Mouse (Mus musculus): Measurements from ENCODE around the gene Smarcc2. TPM values are rescaled to one million over a fixed set of nuclear protein-coding genes. Genes with fewer than 3 reads are reported as not detected.

Smarcc2 gene
- polyA plus RNA-seq, 1 experiment from 2014 or later: 124 TPM

- Histone ChIP-seq H3K4me3 (ENCODE audit: low read depth, low read length) (no peak overlapping the region), H3K4me1 (ENCODE audit: control insufficient read depth, insufficient read depth, low read length) (no peaks in the 10 kb centered on the region), H3K9me3 (ENCODE audit: control insufficient read depth, low read length) (no peaks in the 10 kb centered on the region), H3K9ac (ENCODE audit: low read length) (no peak overlapping the region), H3K4me2 (ENCODE audit: low read depth) (no peak overlapping the region), H3K36me3 (ENCODE audit: control insufficient read depth, insufficient read depth, low read length) (peaks cover 3% of the 10 kb centered on the region; the same call in 1 of the 2 replicates), H3K27ac (ENCODE audit: low read depth, low read length) (no peak overlapping the region), H3K27me3 (ENCODE audit: control insufficient read depth, insufficient read depth, low read length) (no peaks in the 10 kb centered on the region)
- no peak for DNase-seq (ENCODE audit: low spot score)
- WGBS: 83% methylated on average over 5 of the region's 5 CpGs
- ATAC-seq (ENCODE audit: insufficient read depth, low FRiP score, low TSS enrichment): no peak
These were observed 36.6 kb upstream of the Smarcc2 start for GRCm38 (mm10) chr10:128422426-128422825.

- H3K4me2 ChIP-seq (ENCODE audit: low read depth): no peak overlapping the region
- no peak for ATAC-seq (ENCODE audit: insufficient read depth, low FRiP score, low TSS enrichment)
- no peak for DNase-seq (ENCODE audit: low spot score)
- H3K4me3 ChIP-seq (ENCODE audit: low read depth, low read length): no peak overlapping the region
- H3K27me3 ChIP-seq (ENCODE audit: control insufficient read depth, insufficient read depth, low read length): no peaks in the 10 kb centered on the region
- H3K4me1 ChIP-seq (ENCODE audit: control insufficient read depth, insufficient read depth, low read length): no peaks in the 10 kb centered on the region
- WGBS: 69% methylated on average over 7 of the region's 7 CpGs
- peaks cover 3% of the 10 kb centered on the region for H3K36me3 ChIP-seq (ENCODE audit: control insufficient read depth, insufficient read depth, low read length)
- H3K27ac ChIP-seq (ENCODE audit: low read depth, low read length): no peak overlapping the region
- H3K9me3 ChIP-seq (ENCODE audit: control insufficient read depth, low read length): no peaks in the 10 kb centered on the region
- H3K9ac ChIP-seq (ENCODE audit: low read length): no peak overlapping the region
These were observed 34.4 kb upstream of the Smarcc2 start for GRCm38 (mm10) chr10:128424604-128425003.

- Histone ChIP-seq H3K27ac (ENCODE audit: low read depth, low read length) (no peak overlapping the region), H3K4me3 (ENCODE audit: low read depth, low read length) (no peak overlapping the region), H3K36me3 (ENCODE audit: control insufficient read depth, insufficient read depth, low read length) (peaks cover 3% of the 10 kb centered on the region), H3K9ac (ENCODE audit: low read length) (no peak overlapping the region), H3K27me3 (ENCODE audit: control insufficient read depth, insufficient read depth, low read length) (no peaks in the 10 kb centered on the region), H3K9me3 (ENCODE audit: control insufficient read depth, low read length) (no peaks in the 10 kb centered on the region), H3K4me2 (ENCODE audit: low read depth) (no peak overlapping the region), H3K4me1 (ENCODE audit: control insufficient read depth, insufficient read depth, low read length) (no peaks in the 10 kb centered on the region)
- 91% methylated on average over 3 of the region's 3 CpGs for WGBS
- DNase-seq (ENCODE audit: low spot score): no peak
- ATAC-seq (ENCODE audit: insufficient read depth, low FRiP score, low TSS enrichment): no peak
These were observed 33.8 kb upstream of the Smarcc2 start for GRCm38 (mm10) chr10:128425260-128425659.

GRCm38 (mm10) chr10:128429052-128429451, 30.0 kb upstream of the Smarcc2 start:
- Histone ChIP-seq H3K27me3 (ENCODE audit: control insufficient read depth, insufficient read depth, low read length) (no peaks in the 10 kb centered on the region), H3K4me2 (ENCODE audit: low read depth) (no peak overlapping the region), H3K27ac (ENCODE audit: low read depth, low read length) (no peak overlapping the region), H3K4me3 (ENCODE audit: low read depth, low read length) (no peak overlapping the region), H3K36me3 (ENCODE audit: control insufficient read depth, insufficient read depth, low read length) (no peaks in the 10 kb centered on the region; the same call in 1 of the 2 replicates), H3K9me3 (ENCODE audit: control insufficient read depth, low read length) (no peaks in the 10 kb centered on the region), H3K9ac (ENCODE audit: low read length) (no peak overlapping the region), H3K4me1 (ENCODE audit: control insufficient read depth, insufficient read depth, low read length) (no peaks in the 10 kb centered on the region)
- WGBS: 93% methylated on average over 5 of the region's 5 CpGs
- DNase-seq (ENCODE audit: low spot score) (no peak), ATAC-seq (ENCODE audit: insufficient read depth, low FRiP score, low TSS enrichment) (no peak)

GRCm38 (mm10) chr10:128429454-128429853, 29.6 kb upstream of the Smarcc2 start:
- H3K27ac ChIP-seq (ENCODE audit: low read depth, low read length): no peak overlapping the region
- H3K9me3 ChIP-seq (ENCODE audit: control insufficient read depth, low read length): no peaks in the 10 kb centered on the region
- DNase-seq (ENCODE audit: low spot score) (no peak), ATAC-seq (ENCODE audit: insufficient read depth, low FRiP score, low TSS enrichment) (no peak)
- WGBS: 92% methylated on average over 4 of the region's 4 CpGs
- H3K4me2 ChIP-seq (ENCODE audit: low read depth): no peak overlapping the region
- H3K27me3 ChIP-seq (ENCODE audit: control insufficient read depth, insufficient read depth, low read length): no peaks in the 10 kb centered on the region
- no peak overlapping the region for H3K4me3 ChIP-seq (ENCODE audit: low read depth, low read length)
- no peaks in the 10 kb centered on the region for H3K4me1 ChIP-seq (ENCODE audit: control insufficient read depth, insufficient read depth, low read length)
- H3K9ac ChIP-seq (ENCODE audit: low read length): no peak overlapping the region
- no peaks in the 10 kb centered on the region; the same call in 1 of the 2 replicates for H3K36me3 ChIP-seq (ENCODE audit: control insufficient read depth, insufficient read depth, low read length)

GRCm38 (mm10) chr10:128433417-128433816, 25.6 kb upstream of the Smarcc2 start:
- H3K27ac ChIP-seq (ENCODE audit: low read depth, low read length): no peak overlapping the region
- DNase-seq (ENCODE audit: low spot score): no peak
- H3K36me3 ChIP-seq (ENCODE audit: control insufficient read depth, insufficient read depth, low read length): peaks cover 22% of the 10 kb centered on the region

GRCm38 (mm10) chr10:128434681-128435080, 24.4 kb upstream of the Smarcc2 start:
- DNase-seq (ENCODE audit: low spot score): no peak
- Histone ChIP-seq H3K4me2 (ENCODE audit: low read depth) (no peak overlapping the region), H3K9me3 (ENCODE audit: control insufficient read depth, low read length) (no peaks in the 10 kb centered on the region), H3K27me3 (ENCODE audit: control insufficient read depth, insufficient read depth, low read length) (no peaks in the 10 kb centered on the region), H3K36me3 (ENCODE audit: control insufficient read depth, insufficient read depth, low read length) (peaks cover 26% of the 10 kb centered on the region), H3K27ac (ENCODE audit: low read depth, low read length) (no peak overlapping the region), H3K9ac (ENCODE audit: low read length) (no peak overlapping the region), H3K4me3 (ENCODE audit: low read depth, low read length) (no peak overlapping the region), H3K4me1 (ENCODE audit: control insufficient read depth, insufficient read depth, low read length) (no peaks in the 10 kb centered on the region)
- 89% methylated on average over 10 of the region's 10 CpGs for WGBS
- ATAC-seq (ENCODE audit: insufficient read depth, low FRiP score, low TSS enrichment): no peak

More at GRCm38 (mm10) chr10:128433417-128433816, 25.6 kb upstream of the Smarcc2 start:
- H3K4me2 ChIP-seq (ENCODE audit: low read depth): no peak overlapping the region
- no peaks in the 10 kb centered on the region for H3K9me3 ChIP-seq (ENCODE audit: control insufficient read depth, low read length)
- ATAC-seq (ENCODE audit: insufficient read depth, low FRiP score, low TSS enrichment): no peak
- WGBS: 97% methylated on average over 2 of the region's 2 CpGs
- H3K4me1 ChIP-seq (ENCODE audit: control insufficient read depth, insufficient read depth, low read length): no peaks in the 10 kb centered on the region
- no peak overlapping the region for H3K4me3 ChIP-seq (ENCODE audit: low read depth, low read length)
- H3K9ac ChIP-seq (ENCODE audit: low read length): no peak overlapping the region
- no peaks in the 10 kb centered on the region for H3K27me3 ChIP-seq (ENCODE audit: control insufficient read depth, insufficient read depth, low read length)

GRCm38 (mm10) chr10:128435186-128435823, 23.7 kb upstream of the Smarcc2 start:
- H3K4me1 ChIP-seq (ENCODE audit: control insufficient read depth, insufficient read depth, low read length): no peaks in the 10 kb centered on the region
- no peak overlapping the region for H3K4me2 ChIP-seq (ENCODE audit: low read depth)
- H3K4me3 ChIP-seq (ENCODE audit: low read depth, low read length): no peak overlapping the region
- no peaks in the 10 kb centered on the region for H3K9me3 ChIP-seq (ENCODE audit: control insufficient read depth, low read length)
- no peaks in the 10 kb centered on the region for H3K27me3 ChIP-seq (ENCODE audit: control insufficient read depth, insufficient read depth, low read length)
- DNase-seq (ENCODE audit: low spot score) (no peak), ATAC-seq (ENCODE audit: insufficient read depth, low FRiP score, low TSS enrichment) (no peak)
- H3K9ac ChIP-seq (ENCODE audit: low read length): no peak overlapping the region
- no peak overlapping the region for H3K27ac ChIP-seq (ENCODE audit: low read depth, low read length)
- peaks cover 26% of the 10 kb centered on the region for H3K36me3 ChIP-seq (ENCODE audit: control insufficient read depth, insufficient read depth, low read length)
- WGBS: 87% methylated on average over 17 of the region's 17 CpGs

GRCm38 (mm10) chr10:128435873-128436272, 23.2 kb upstream of the Smarcc2 start:
- WGBS: 89% methylated on average over 5 of the region's 5 CpGs

More at GRCm38 (mm10) chr10:128435873-128436272, 23.2 kb upstream of the Smarcc2 start:
- H3K4me3 ChIP-seq (ENCODE audit: low read depth, low read length): no peak overlapping the region
- no peak overlapping the region for H3K4me2 ChIP-seq (ENCODE audit: low read depth)
- no peaks in the 10 kb centered on the region for H3K4me1 ChIP-seq (ENCODE audit: control insufficient read depth, insufficient read depth, low read length)
- ATAC-seq (ENCODE audit: insufficient read depth, low FRiP score, low TSS enrichment): no peak
- no peak for DNase-seq (ENCODE audit: low spot score)
- H3K9me3 ChIP-seq (ENCODE audit: control insufficient read depth, low read length): no peaks in the 10 kb centered on the region
- no peaks in the 10 kb centered on the region for H3K27me3 ChIP-seq (ENCODE audit: control insufficient read depth, insufficient read depth, low read length)
- no peak overlapping the region for H3K27ac ChIP-seq (ENCODE audit: low read depth, low read length)
- H3K36me3 ChIP-seq (ENCODE audit: control insufficient read depth, insufficient read depth, low read length): peaks cover 26% of the 10 kb centered on the region
- no peak overlapping the region for H3K9ac ChIP-seq (ENCODE audit: low read length)

Data from neural tube, embryonic 11.5 days (tissue).